Mouse (Mus musculus): ENCODE measurements around the gene Lsamp. TPM values are rescaled to one million over a fixed set of nuclear protein-coding genes. Genes with fewer than 3 reads are reported as not detected.

The Lsamp gene
- polyA plus RNA-seq, 1 experiment: not detected

DNA sequence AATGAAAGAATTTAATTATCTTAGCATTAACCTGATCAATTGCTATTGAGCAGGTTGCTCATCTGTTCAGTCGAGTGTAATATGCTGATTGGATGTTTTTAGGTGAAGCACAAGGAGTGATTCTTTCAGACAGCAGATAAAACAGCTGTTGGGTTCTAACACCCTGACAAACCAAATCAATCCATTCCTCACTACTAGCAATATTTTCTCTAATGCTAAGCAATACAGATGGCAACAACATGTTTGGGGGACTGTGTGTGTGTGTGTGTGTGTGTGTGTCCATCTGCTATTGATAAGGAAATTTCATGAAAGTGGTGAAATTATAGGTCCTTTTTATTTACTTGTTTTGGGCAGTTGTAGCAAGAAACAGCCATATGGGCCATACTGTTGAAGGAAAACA lies 1628.1 kb downstream of the Lsamp start:
- no peak overlapping the region for H3K4me3 ChIP-seq (ENCODE audit: low read depth, low read length)
- H3K9ac ChIP-seq (ENCODE audit: low read depth, poor library complexity, severe bottlenecking): no peak overlapping the region
- no peak overlapping the region for H3K27ac ChIP-seq (ENCODE audit: insufficient read depth, low read length)
- no peaks in the 10 kb centered on the region for H3K4me1 ChIP-seq (ENCODE audit: control insufficient read depth, insufficient read depth, low read length)
- no peak for TF ChIP-seq EP300 (IDR thresholded peaks at IDR 0.05; ENCODE audit: insufficient read depth, low read depth, low read length)
- TF ChIP-seq CTCF (IDR thresholded peaks at IDR 0.05; ENCODE audit: low read depth, low read length): no peak
- no peak for TF ChIP-seq POLR2A (IDR thresholded peaks at IDR 0.05; ENCODE audit: insufficient read depth, low read length)
- no peaks in the 10 kb centered on the region for H3K9me3 ChIP-seq (replicated peaks; ENCODE audit: control insufficient read depth, insufficient read depth, low read length, poor library complexity, severe bottlenecking)
- no peaks in the 10 kb centered on the region for H3K36me3 ChIP-seq (ENCODE audit: control insufficient read depth, insufficient read depth, low read length, poor library complexity, severe bottlenecking)
- H3K27me3 ChIP-seq (ENCODE audit: control insufficient read depth, insufficient read depth, low read length, poor library complexity, severe bottlenecking): no peaks in the 10 kb centered on the region

DNA sequence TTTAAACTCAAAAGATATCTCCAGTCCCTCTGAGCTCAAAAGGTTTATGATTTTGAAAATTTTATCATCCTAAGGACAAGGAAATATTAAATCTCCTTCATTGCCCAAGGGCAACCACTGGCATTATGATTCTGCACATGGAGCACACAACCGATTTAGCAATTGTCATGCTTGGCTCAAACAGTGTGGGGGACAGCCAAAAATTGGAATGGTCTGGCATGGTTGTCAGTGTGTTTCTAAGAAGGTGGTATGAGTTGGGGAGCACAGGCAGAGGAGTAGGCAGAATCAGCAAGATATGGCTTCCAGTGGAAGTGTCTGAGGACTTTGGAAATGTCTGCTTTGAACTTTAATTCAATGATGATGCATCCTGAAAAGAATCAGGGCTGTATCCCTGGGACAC lies 1639.7 kb downstream of the Lsamp start:
- no peak for TF ChIP-seq POLR2A (IDR thresholded peaks at IDR 0.05; ENCODE audit: insufficient read depth, low read length)
- no peak for TF ChIP-seq CTCF (IDR thresholded peaks at IDR 0.05; ENCODE audit: low read depth, low read length)
- no peak for TF ChIP-seq EP300 (IDR thresholded peaks at IDR 0.05; ENCODE audit: insufficient read depth, low read depth, low read length)
- Histone ChIP-seq H3K9me3 (replicated peaks; ENCODE audit: control insufficient read depth, insufficient read depth, low read length, poor library complexity, severe bottlenecking) (no peaks in the 10 kb centered on the region), H3K36me3 (ENCODE audit: control insufficient read depth, insufficient read depth, low read length, poor library complexity, severe bottlenecking) (no peaks in the 10 kb centered on the region), H3K27me3 (ENCODE audit: control insufficient read depth, insufficient read depth, low read length, poor library complexity, severe bottlenecking) (no peaks in the 10 kb centered on the region), H3K9ac (ENCODE audit: low read depth, poor library complexity, severe bottlenecking) (no peak overlapping the region), H3K4me3 (ENCODE audit: low read depth, low read length) (no peak overlapping the region), H3K4me1 (ENCODE audit: control insufficient read depth, insufficient read depth, low read length) (no peaks in the 10 kb centered on the region), H3K27ac (ENCODE audit: insufficient read depth, low read length) (no peak overlapping the region)

DNA sequence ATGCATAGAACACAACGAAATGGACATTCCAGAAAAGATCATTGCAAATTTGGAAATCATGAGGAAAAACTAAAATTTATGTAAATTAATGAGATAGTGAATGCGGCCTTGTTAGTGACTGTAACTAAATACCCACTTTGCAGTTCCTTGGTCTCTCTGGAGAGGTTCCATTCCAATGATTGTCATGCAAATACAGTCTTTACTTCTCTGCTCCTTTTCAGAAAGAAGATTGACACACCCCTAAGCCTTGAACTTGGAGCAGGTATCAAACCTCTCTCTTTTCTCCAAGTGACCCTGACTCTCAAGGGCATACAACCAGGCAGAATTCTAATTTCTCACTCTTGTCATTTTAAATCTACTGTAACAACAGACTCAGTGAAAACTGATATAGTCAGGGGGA lies 1649.7 kb downstream of the Lsamp start:
- no peak overlapping the region for H3K9ac ChIP-seq (ENCODE audit: low read depth, poor library complexity, severe bottlenecking)
- H3K36me3 ChIP-seq (ENCODE audit: control insufficient read depth, insufficient read depth, low read length, poor library complexity, severe bottlenecking): no peaks in the 10 kb centered on the region
- H3K27ac ChIP-seq (ENCODE audit: insufficient read depth, low read length): no peak overlapping the region
- H3K4me1 ChIP-seq (ENCODE audit: control insufficient read depth, insufficient read depth, low read length): peaks cover 4% of the 10 kb centered on the region
- TF ChIP-seq CTCF (IDR thresholded peaks at IDR 0.05; ENCODE audit: low read depth, low read length) (no peak), EP300 (IDR thresholded peaks at IDR 0.05; ENCODE audit: insufficient read depth, low read depth, low read length) (peak; percentile 47; the same call in 1 of the 2 replicates), POLR2A (IDR thresholded peaks at IDR 0.05; ENCODE audit: insufficient read depth, low read length) (no peak)
- no peaks in the 10 kb centered on the region for H3K9me3 ChIP-seq (replicated peaks; ENCODE audit: control insufficient read depth, insufficient read depth, low read length, poor library complexity, severe bottlenecking)
- no peaks in the 10 kb centered on the region for H3K27me3 ChIP-seq (ENCODE audit: control insufficient read depth, insufficient read depth, low read length, poor library complexity, severe bottlenecking)
- no peak overlapping the region for H3K4me3 ChIP-seq (ENCODE audit: low read depth, low read length)

- Histone ChIP-seq H3K27me3 (ENCODE audit: control insufficient read depth, insufficient read depth, low read length, poor library complexity, severe bottlenecking) (no peaks in the 10 kb centered on the region), H3K4me3 (ENCODE audit: low read depth, low read length) (no peak overlapping the region), H3K36me3 (ENCODE audit: control insufficient read depth, insufficient read depth, low read length, poor library complexity, severe bottlenecking) (no peaks in the 10 kb centered on the region), H3K27ac (ENCODE audit: insufficient read depth, low read length) (no peak overlapping the region), H3K4me1 (ENCODE audit: control insufficient read depth, insufficient read depth, low read length) (no peaks in the 10 kb centered on the region), H3K9ac (ENCODE audit: low read depth, poor library complexity, severe bottlenecking) (no peak overlapping the region), H3K9me3 (replicated peaks; ENCODE audit: control insufficient read depth, insufficient read depth, low read length, poor library complexity, severe bottlenecking) (peaks cover 2% of the 10 kb centered on the region)
- TF ChIP-seq POLR2A (IDR thresholded peaks at IDR 0.05; ENCODE audit: insufficient read depth, low read length): no peak
- TF ChIP-seq CTCF (IDR thresholded peaks at IDR 0.05; ENCODE audit: low read depth, low read length): no peak
- no peak for TF ChIP-seq EP300 (IDR thresholded peaks at IDR 0.05; ENCODE audit: insufficient read depth, low read depth, low read length)
Observed at GRCm38 (mm10) chr16:41640876-41641275, 1656.7 kb downstream of the Lsamp start.

DNA sequence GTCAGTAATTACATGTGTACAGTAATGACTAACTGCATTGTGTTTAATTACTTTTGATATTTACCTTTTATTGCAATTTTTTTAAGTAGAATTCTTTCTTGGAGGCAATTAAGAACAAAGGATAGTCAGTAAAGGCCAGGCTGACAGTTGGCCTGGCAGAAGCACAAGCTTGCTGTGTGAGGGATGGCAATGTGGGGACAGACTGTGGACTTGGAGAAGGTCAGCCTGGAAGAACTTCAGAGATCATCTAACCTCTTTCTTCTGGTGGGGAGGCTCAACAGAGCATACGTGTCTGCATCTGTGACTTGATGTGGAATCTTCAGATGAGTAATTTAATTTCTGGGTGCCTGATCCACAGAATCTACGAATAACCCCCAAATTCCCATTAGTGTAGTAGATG lies 1669.1 kb downstream of the Lsamp start:
- Histone ChIP-seq H3K27me3 (ENCODE audit: control insufficient read depth, insufficient read depth, low read length, poor library complexity, severe bottlenecking) (no peaks in the 10 kb centered on the region), H3K9me3 (replicated peaks; ENCODE audit: control insufficient read depth, insufficient read depth, low read length, poor library complexity, severe bottlenecking) (no peaks in the 10 kb centered on the region), H3K4me1 (ENCODE audit: control insufficient read depth, insufficient read depth, low read length) (no peaks in the 10 kb centered on the region), H3K27ac (ENCODE audit: insufficient read depth, low read length) (no peak overlapping the region), H3K4me3 (ENCODE audit: low read depth, low read length) (no peak overlapping the region), H3K36me3 (ENCODE audit: control insufficient read depth, insufficient read depth, low read length, poor library complexity, severe bottlenecking) (no peaks in the 10 kb centered on the region), H3K9ac (ENCODE audit: low read depth, poor library complexity, severe bottlenecking) (no peak overlapping the region)
- TF ChIP-seq POLR2A (IDR thresholded peaks at IDR 0.05; ENCODE audit: insufficient read depth, low read length): no peak
- TF ChIP-seq CTCF (IDR thresholded peaks at IDR 0.05; ENCODE audit: low read depth, low read length): no peak
- no peak for TF ChIP-seq EP300 (IDR thresholded peaks at IDR 0.05; ENCODE audit: insufficient read depth, low read depth, low read length)

DNA sequence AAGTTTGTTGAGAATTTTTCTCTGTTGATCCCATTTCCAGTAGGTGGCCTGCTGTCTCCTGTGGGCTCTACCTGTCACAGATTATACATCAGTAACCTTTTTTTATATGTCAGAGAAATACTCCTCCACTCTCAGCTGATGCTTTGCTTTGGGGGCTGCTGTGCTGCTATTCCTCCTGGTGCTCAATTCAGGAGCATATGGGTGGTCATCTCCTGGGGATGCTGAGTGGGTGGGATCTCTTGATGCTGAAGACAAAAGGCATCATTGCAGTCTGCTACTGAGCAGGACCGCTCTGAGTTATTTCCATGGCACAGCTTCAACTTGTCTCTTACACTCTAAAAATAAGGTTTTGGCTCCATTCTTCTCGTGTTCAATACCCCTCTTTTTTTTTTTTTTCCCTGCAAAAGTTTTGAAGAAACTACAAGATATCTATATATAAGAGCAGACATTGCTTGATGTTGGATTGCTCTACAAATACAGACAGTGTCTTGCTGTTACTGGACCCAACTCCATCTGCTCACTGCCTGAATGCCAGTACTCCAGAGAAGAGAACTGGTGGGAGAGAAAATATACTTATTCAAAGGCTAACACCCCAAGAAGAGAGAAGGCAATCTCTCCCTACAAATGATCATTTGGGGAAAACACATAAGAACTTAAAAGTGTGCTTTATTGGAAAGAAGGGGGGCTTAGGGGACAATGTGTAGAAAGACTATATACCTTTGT lies 1690.3 kb downstream of the Lsamp start:
- Histone ChIP-seq H3K9ac (ENCODE audit: low read depth, poor library complexity, severe bottlenecking) (no peak overlapping the region), H3K4me1 (ENCODE audit: control insufficient read depth, insufficient read depth, low read length) (no peaks in the 10 kb centered on the region), H3K36me3 (ENCODE audit: control insufficient read depth, insufficient read depth, low read length, poor library complexity, severe bottlenecking) (no peaks in the 10 kb centered on the region), H3K9me3 (replicated peaks; ENCODE audit: control insufficient read depth, insufficient read depth, low read length, poor library complexity, severe bottlenecking) (no peaks in the 10 kb centered on the region), H3K27ac (ENCODE audit: insufficient read depth, low read length) (no peak overlapping the region), H3K4me3 (ENCODE audit: low read depth, low read length) (no peak overlapping the region), H3K27me3 (ENCODE audit: control insufficient read depth, insufficient read depth, low read length, poor library complexity, severe bottlenecking) (no peaks in the 10 kb centered on the region)
- TF ChIP-seq POLR2A (IDR thresholded peaks at IDR 0.05; ENCODE audit: insufficient read depth, low read length): no peak
- TF ChIP-seq CTCF (IDR thresholded peaks at IDR 0.05; ENCODE audit: low read depth, low read length): no peak
- TF ChIP-seq EP300 (IDR thresholded peaks at IDR 0.05; ENCODE audit: insufficient read depth, low read depth, low read length): no peak
